Mouse (Mus musculus) testis, adult 2 months (tissue): ENCODE results near the gene Lrrc23.

Source experiments
- CTCF ChIP-seq: fragments of 200-500 bp; IDR thresholded peaks from 2 replicates; pipeline ENCODE4 v1.5.1; 2012; ENCODE audit warnings: low read depth, mild to moderate bottlenecking, inconsistent platforms, low read length, moderate library complexity; ENCODE audit not compliant: control insufficient read depth, insufficient read depth, insufficient replicate concordance
- POLR2A ChIP-seq: fragments of 200-500 bp; IDR thresholded peaks from 2 replicates; pipeline ENCODE4 v1.6.1; 2012; ENCODE audit warnings: low read depth, mild to moderate bottlenecking, inconsistent platforms, low read length, moderate library complexity; ENCODE audit not compliant: control insufficient read depth

DNA sequence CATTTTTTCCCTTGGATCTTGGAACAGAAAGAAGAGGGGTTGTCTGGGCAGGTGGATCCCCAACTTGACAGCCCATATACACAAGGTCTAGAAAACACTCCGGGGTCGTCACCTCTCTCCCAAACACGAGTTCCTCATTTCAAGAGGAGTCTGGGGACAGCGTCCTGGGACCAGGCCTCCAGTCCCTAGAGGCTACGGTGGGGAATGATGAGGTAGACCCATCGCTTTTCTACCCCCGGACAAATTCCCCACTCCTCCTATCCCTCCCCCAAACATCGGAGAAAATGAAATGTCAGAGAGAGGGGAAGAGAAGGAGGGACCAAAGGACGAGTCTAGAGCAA is 10.9 kb downstream of the Lrrc23 start:
- TF ChIP-seq POLR2A (no peak), CTCF (no peak)
